Mouse (Mus musculus) lung, postnatal 4 days (tissue): ENCODE results near the gene Tecpr1.

Experiments used
- DNase-seq, 2 experiments: peaks; one replicate each; pipeline ENCODE4 v3.0.0; 2021

Gene Tecpr1

DNA sequence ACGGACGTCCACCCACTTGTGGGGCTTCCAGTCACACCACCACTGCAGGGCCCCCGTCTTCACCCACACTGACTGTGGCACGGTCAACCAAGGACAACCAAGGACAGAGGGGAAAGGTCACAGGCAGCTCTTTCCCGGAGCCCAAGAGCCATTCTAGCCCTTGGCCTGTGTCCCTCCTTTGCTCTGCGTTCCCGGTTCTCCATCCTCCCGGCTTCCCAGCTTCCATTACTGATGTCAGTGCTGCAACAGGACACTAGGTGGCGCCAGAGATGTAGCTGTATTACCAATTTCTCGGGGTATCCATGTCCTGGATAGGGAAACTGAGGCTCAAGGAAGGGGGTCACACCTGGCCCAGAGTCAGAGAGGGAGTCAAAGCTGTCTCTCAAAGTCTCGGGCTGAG lies 15.9 kb downstream of the Tecpr1 start:
- DNase-seq, result peak in 1 of 2 experiments; percentile 52

GRCm38 (mm10) chr5:144206069-144206468 lies 17.3 kb downstream of the Tecpr1 start:
- DNase-seq, result no peak

DNA sequence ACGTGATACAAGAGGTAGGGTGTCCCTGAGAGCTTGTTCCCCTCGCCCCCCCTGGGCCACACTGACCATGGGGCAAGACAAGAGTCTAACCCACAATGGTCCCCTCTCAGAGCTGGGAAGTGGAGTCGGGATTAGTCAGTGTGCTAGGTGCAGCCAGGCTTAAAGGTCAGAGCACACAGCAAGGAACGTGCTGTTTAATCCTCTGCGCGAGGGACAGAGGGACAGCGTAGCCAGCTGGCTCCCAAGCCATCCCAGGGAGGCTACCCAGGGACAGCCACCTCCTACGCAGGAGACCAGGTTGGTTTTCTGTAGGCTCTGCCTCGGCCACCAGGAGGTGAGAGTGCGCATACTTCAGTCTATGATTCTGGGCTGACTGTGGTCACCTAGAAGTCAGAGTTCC lies 18.5 kb downstream of the Tecpr1 start:
- no peak for DNase-seq

DNA sequence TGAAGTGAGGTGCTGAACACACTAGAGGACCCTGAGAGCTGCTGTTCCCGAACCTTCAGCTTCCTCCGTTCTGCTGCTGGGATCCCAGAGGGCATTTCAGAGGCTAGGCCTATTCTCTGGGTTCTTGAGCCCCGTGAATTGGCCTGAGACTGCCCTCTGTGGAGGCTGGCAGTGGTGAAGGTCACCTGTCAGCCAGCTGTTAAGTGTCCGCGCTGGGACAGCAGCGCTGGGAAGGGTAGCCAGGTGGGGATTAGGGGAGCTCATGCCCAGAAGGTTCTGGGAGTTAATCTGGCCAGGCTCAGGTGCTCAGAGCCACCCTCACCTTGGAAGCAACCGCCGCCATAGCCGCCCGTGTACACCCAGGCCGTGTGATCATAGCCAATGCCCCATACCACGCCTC lies 19.1 kb downstream of the Tecpr1 start:
- DNase-seq, result no peak

DNA sequence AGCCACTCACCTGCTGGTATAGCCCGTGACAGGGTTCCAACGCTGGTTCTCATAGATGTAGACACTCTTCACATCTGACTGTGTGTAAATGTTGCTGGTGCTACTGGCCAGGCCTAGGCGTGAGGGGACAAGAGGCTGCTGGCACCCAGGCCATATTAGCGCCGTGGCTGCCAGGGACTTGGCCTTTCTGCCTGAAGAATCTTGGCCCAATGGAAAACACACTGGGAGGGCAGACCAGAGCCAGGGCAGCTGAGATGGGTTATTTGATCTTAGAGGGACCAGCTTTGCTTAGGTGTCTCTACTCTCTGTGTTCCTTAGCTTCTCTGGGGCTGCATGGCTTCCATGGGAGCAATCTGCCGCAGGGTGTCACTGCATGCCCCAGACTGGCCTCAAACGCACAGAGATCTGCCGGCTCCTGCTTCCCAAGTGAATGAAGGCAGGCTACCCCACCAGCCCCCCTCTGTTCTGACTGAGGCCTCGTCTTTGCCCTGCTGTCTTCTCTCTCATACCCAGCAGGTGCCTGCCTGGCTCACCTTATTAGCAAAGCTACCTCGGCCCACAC lies 19.9 kb downstream of the Tecpr1 start:
- DNase-seq, result no peak

DNA sequence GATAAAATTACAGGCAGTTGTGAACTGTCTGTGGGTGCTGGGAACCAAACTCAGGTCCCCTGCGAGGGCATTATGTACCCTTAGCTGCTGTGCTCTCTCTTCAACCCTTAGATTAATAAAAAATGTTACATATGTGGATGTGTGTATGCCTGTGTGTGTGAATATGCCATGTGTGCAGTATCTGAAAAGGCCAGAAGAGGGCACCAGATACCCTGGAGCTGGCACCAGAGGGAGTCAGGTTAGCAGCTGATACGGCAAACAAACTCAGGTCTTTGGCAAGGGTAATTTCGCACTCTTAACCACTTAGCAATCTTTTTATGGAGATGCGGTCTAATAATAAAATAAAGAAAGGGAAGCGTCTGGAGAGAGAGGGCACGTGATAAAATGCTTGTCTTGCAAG lies 21.0 kb downstream of the Tecpr1 start:
- DNase-seq, result no peak

GRCm38 (mm10) chr5:144200616-144201015 lies 22.8 kb downstream of the Tecpr1 start:
- DNase-seq, result no peak

GRCm38 (mm10) chr5:144195567-144195966 lies 27.8 kb downstream of the Tecpr1 start:
- DNase-seq, result no peak

DNA sequence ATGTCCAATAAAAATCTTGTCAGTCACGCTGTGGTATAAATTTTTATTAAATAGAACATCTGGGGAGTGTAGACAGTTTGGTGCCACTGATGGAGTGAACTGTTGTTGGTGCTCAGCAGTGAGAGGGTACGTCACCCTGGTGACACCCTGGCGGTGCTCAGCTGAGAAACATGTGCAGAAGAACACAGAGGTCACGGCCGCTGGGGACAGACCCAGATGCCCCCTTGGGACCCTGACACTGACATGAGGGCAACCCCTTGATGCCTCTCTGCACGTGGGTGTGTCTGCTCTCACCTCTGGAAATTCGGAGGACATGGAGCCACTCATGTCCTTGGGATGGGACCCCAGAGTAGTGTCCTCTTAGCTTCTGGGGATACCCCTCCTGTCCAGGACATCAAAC lies 29.0 kb downstream of the Tecpr1 start:
- DNase-seq, result no peak

GRCm38 (mm10) chr5:144192673-144193072 lies 30.7 kb downstream of the Tecpr1 start:
- peak in 1 of 2 experiments; percentile 54 for DNase-seq

- no peak for DNase-seq
These were observed 32.4 kb downstream of the Tecpr1 start for GRCm38 (mm10) chr5:144191026-144191425.

DNA sequence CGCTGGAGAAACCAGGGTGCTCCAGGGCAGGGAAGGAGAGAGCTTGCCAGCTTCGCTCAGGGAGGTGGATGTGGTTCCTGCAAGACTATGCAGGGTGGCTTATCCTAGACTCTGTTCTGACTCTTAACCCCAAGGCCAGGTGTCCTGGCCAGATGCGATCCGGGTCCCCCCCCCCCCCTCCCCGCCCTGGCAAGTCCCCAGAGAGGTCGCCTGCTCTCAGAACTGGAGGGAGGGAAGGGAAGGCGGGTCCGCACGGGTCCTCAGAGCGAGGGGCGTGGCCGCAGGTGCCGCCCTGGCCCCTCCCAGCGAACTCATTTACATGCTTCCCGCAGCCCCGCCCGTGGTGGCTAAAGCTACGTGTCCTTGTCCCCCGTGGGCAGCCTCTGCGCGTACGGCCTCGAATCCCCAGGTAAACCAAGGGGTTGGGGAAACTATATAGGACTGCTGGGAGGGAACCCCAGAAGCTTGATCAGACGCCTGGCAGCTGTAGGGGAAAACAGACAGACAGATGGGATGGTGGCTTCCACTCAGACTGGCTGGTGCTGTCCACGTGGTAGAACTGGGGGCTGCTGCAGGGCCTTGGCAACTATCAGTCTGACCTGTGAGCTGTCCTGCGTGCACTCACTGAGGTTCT lies 33.3 kb downstream of the Tecpr1 start, which contains the start of gene Bhlha15:
Bhlha15 (plus strand) TSS at position 337 of the 634 bp plus-strand sequence.
- peak; percentile 69 to 77 for DNase-seq

DNA sequence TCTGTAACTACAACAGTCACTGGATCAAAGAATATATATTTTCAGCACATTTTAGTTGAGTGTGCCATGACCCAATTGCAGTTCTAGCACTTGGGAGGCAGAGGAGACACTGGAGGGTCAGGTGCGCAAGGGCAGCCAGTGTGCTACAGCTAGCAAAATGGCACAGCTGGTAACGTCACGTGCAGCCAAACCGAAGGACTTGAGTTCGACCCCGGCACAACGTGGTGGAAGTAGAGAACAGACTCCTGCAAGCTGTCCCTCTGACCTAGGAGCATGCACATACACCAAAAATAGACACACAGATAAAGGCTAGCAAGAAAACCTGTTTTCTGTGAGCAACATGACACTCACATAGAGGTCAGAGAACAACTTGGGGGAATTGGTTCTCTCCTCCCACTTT lies 34.1 kb downstream of the Tecpr1 start:
- no peak for DNase-seq

- no peak for DNase-seq
These were observed 35.0 kb downstream of the Tecpr1 start for GRCm38 (mm10) chr5:144188422-144188821.

GRCm38 (mm10) chr5:144184350-144185045 lies 38.9 kb downstream of the Tecpr1 start:
- no peak for DNase-seq

- peak; percentile 74 to 85 for DNase-seq
These were observed 39.6 kb downstream of the Tecpr1 start for GRCm38 (mm10) chr5:144183647-144184335.

- DNase-seq, result no peak
These were observed 40.2 kb downstream of the Tecpr1 start for GRCm38 (mm10) chr5:144183248-144183559.

- DNase-seq, result no peak
These were observed 40.7 kb downstream of the Tecpr1 start for GRCm38 (mm10) chr5:144182542-144183247.

- DNase-seq, result peak in 1 of 2 experiments; percentile 35
These were observed 42.2 kb downstream of the Tecpr1 start for GRCm38 (mm10) chr5:144181249-144181648.

GRCm38 (mm10) chr5:144178216-144178615 lies 45.2 kb downstream of the Tecpr1 start:
- DNase-seq, result no peak

DNA sequence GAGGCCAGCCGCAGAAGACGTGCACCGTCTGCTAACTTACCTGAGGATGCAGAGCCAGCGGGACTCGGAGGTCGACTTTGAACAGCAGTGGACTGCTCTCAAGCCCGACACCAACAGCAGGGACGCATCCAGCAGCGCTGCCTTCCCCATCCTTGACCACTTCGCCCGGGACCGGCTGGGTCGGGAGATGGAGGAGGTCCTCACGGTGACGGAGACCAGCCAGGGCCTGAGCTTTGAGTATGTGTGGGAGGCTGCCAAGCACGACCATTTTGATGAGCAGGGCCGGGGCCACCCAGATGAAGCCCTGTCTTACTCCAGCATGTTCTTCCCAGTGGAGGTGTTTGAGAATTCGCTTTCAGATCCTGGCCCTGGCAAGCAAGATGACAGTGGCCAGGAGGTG lies 49.8 kb downstream of the Tecpr1 start:
- DNase-seq, result no peak

DNA sequence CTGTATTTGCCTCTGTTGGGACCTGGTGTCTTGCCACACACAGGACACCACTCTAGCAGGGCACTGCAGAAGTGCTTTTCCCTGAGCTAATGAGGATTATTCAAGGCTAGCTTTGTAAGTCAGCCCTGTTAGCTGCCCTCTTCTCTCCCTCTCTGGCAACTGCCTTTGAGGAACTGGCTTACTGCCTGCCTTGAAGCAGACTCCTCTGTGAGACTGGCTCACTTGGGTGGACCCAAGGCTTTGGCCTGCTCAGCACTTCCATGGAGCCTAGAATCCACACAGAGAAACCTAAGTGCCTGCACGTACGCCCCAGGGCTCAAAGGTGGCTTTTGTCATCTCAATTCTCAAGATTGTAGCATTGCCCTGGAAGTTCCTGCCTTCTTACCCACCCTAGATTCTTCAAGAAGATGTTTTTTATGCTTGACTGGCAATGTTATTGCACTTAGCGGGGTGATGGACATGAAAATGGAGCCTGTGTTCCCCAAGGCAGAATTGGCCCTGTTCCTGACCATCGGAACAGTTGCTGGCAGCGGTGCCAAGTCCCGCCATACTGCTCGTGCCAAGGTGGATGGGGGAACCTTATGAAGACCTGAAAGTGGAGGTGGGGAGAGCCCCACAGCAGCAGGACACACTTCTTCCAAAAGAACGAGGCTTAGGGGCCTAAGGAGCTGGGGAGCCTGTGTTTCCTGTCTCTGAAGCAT lies 54.0 kb downstream of the Tecpr1 start:
- DNase-seq, result no peak

DNA sequence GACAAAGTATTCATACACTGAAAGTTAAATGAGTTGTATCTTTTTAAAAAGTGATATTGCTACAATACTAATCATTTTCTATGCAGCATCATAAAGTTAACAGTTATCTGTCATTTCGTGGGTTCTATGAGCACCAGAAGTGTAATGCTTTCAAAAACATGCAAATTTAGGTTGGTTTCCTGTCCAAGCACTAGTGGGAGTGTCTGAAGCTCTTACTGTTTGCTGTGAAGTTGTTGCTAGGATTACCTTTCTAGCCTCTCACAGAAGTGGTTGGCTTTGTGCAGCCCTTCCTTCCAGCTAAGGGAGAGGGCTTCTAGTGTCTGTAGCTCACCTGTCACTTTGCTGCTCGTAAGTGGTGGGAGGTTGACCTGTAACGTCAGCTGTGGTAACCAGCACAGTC lies 57.7 kb downstream of the Tecpr1 start:
- DNase-seq, result no peak
